Mouse (Mus musculus): ENCODE measurements around the gene Lyrm7. TPM values are rescaled to one million over a fixed set of nuclear protein-coding genes. Genes with fewer than 3 reads are reported as not detected.

The Lyrm7 gene
- polyA plus RNA-seq, 1 experiment = 0.72 TPM

DNA sequence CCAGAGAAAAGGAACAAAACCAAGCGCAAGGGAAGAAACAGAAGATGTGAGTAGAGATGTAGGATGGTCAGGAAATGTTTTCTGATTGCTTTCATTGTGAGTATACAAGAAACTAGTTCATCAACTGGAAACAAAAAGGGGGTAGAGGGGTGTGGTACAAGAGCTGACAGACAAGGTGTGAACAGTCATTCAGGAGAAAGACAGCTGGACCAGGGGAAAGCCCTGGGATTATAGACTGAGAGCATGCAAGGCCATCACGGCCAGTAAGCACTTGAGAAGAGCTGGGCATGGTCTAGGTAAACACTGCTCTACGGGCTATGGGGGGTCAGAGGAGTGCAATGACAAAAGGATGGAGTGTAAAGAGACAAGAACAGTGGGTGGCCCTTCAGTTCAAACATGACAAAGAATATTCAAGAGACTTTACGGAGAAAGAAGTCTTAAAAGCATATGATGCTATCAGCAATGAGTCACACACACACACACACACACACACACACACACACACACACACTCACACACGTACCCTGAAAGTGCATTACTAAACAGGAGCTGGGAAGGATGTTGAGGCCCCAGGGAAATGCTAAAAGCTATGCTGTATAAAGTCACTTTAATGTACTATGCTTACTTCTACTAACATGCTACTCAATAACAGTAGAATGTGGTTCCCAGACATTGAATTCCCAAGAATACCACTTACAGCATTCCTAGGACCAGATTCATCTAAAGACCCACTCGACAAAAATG is 83.2 kb downstream of the Lyrm7 start:
- WGBS = 62% methylated on average over 6 of the region's 6 CpGs
- DNase-seq (ENCODE audit: low read depth, low spot score) = no peak

Other genes with a start within 250 kb of the Lyrm7 start
- 81.0 and 102 TPM in 2 replicates for gene Cdc42se2, start 73.2 kb downstream of the Lyrm7 start, polyA plus RNA-seq (2012; rRNA removed)
- 577 and 667 TPM in 2 replicates for gene Hint1, start 5.5 kb upstream of the Lyrm7 start, polyA plus RNA-seq (2012; rRNA removed)
- gene Gpx3, start 41.5 kb upstream of the Lyrm7 start, polyA plus RNA-seq (2012; rRNA removed) = 86.3 and 88.0 TPM in 2 replicates
- gene Tnip1, start 102.0 kb upstream of the Lyrm7 start, polyA plus RNA-seq (2012; rRNA removed) = 49.6 and 88.0 TPM in 2 replicates
- 46.6 and 51.9 TPM in 2 replicates for gene Anxa6, start 172.5 kb upstream of the Lyrm7 start, polyA plus RNA-seq (2012; rRNA removed)
- 3.8 and 4.0 TPM in 2 replicates for gene Ccdc69, start 217.2 kb upstream of the Lyrm7 start, polyA plus RNA-seq (2012; rRNA removed)
- 28.6 and 32.5 TPM in 2 replicates for gene Gm2a, start 237.2 kb upstream of the Lyrm7 start, polyA plus RNA-seq (2012; rRNA removed)